Mouse (Mus musculus) kidney, embryonic 16.5 days (tissue): ENCODE results near the gene Ctnnd2. TPM values are rescaled to one million over a fixed set of nuclear protein-coding genes. Genes with fewer than 3 reads are reported as not detected.
A peak's percentile ranks its signal among the peaks of the same experiment; 100 is the strongest.

Experiments used
- ATAC-seq: fragments of 200-750 bp; cut with Nextera tagmentation; 2 replicates; pipeline ENCODE4 v1.8.0; 2017; ENCODE audit warnings: moderate TSS enrichment; ENCODE audit not compliant: low FRiP score, low TSS enrichment
- H3K27ac ChIP-seq: fragments of 300-500 bp; sonication (generic); 2 replicates; pipeline ENCODE4 v1.5.1; 2014; ENCODE audit warnings: low read length
- H3K27me3 ChIP-seq: fragments of 300-500 bp; sonication (generic); 2 replicates; pipeline ENCODE4 v1.6.1; 2014; ENCODE audit warnings: low read length, control low read depth, mixed read lengths; ENCODE audit not compliant: insufficient read depth
- H3K36me3 ChIP-seq: fragments of 300-500 bp; sonication (generic); 2 replicates; pipeline ENCODE4 v1.6.1; 2014; ENCODE audit warnings: low read length, control low read depth, mixed read lengths; ENCODE audit not compliant: insufficient read depth
- H3K4me1 ChIP-seq: fragments of 300-500 bp; sonication (generic); 2 replicates; pipeline ENCODE4 v1.6.1; 2014; ENCODE audit warnings: low read length, control low read depth, mixed read lengths; ENCODE audit not compliant: insufficient read depth
- H3K4me2 ChIP-seq: fragments of 300-500 bp; sonication (generic); replicated peaks from 2 replicates; pipeline ENCODE4 v1.6.1; 2014; ENCODE audit warnings: low read depth, low read length
- H3K4me3 ChIP-seq: fragments of 300-500 bp; sonication (generic); 2 replicates; pipeline ENCODE4 v1.5.1; 2014; ENCODE audit warnings: mild to moderate bottlenecking, low read length
- H3K9ac ChIP-seq: fragments of 300-500 bp; sonication (generic); replicated peaks from 2 replicates; pipeline ENCODE4 v1.6.1; 2014; ENCODE audit warnings: low read length
- H3K9me3 ChIP-seq: fragments of 300-500 bp; sonication (generic); 2 replicates; pipeline ENCODE4 v1.6.1; 2016; ENCODE audit warnings: low read length, control low read depth
- WGBS: fragments of 180-500 bp; shearing (Covaris S2); extraction: QIAGEN DNeasy Blood & Tissue Kit; methylation state at CpG from one replicate; pipeline ENCODE4 v1.1.7; 2014; 5-methylcytosine and 5-hydroxymethylcytosine counted together
- polyA plus RNA-seq: library from polyadenylated mRNA; unstranded; fragments of >200 nt; fragmentation: Nextera tagmentation; extraction: Ambion mirVana; gene quantifications from 2 replicates; pipeline ENCODE4 v1.2.1, GENCODE M21; 2015

The Ctnnd2 gene
- polyA plus RNA-seq, 1 experiment from 2014 or later, result 3.6 TPM

DNA sequence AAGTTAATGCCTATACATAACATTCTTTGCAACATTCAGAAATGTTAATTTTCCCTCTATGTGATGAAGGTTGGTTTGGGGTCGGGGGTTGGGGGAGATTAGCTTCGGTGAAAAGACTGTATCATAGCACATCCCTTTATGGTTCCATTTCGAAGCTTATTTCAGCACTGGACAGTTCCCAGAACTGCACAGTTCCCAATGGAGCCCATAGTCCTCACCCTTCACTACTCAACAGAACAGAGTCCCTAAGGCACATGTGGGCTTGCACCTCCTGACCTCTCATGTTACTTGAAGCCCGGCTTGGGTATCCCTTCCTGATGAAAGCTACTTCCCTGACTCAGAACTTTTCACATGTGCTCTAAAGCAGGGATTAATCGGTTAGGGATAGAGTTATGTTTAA, 753.4 kb downstream of the Ctnnd2 start:
- no peaks in the 10 kb centered on the region for H3K9me3 ChIP-seq
- no peak overlapping the region for H3K9ac ChIP-seq
- no peak overlapping the region for H3K4me2 ChIP-seq
- H3K36me3 ChIP-seq, result no peaks in the 10 kb centered on the region
- H3K4me1 ChIP-seq, result no peaks in the 10 kb centered on the region
- H3K27ac ChIP-seq, result no peak overlapping the region
- no peak overlapping the region for H3K4me3 ChIP-seq
- H3K27me3 ChIP-seq, result no peaks in the 10 kb centered on the region
- 59% methylated on average over 5 of the region's 5 CpGs for WGBS
- ATAC-seq, result peak; percentile 78; the same call in 1 of the 2 replicates

DNA sequence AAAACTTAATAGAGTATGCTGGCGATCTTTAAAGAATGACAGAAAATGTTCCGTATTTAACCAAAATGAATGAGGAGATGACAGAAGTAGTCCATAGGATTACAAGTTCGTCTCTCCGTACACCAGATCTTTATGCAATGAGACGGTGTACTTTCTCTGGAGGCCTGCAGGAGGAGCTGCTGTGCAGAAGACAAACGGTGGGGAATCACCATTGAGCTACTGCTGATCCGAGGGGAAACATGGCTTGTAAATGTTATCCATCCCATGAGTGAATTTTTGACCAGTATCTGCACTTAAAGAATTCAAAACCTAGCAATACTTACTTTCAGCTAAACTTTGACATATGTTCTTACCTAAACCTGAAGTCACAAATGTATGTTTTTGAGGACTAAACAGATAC, 755.2 kb downstream of the Ctnnd2 start:
- Histone ChIP-seq H3K4me2 (no peak overlapping the region), H3K4me3 (no peak overlapping the region), H3K9me3 (no peaks in the 10 kb centered on the region), H3K36me3 (no peaks in the 10 kb centered on the region), H3K4me1 (no peaks in the 10 kb centered on the region), H3K9ac (no peak overlapping the region), H3K27ac (no peak overlapping the region), H3K27me3 (no peaks in the 10 kb centered on the region)
- WGBS, result 53% methylated on average over 7 of the region's 7 CpGs
- ATAC-seq, result no peak

DNA sequence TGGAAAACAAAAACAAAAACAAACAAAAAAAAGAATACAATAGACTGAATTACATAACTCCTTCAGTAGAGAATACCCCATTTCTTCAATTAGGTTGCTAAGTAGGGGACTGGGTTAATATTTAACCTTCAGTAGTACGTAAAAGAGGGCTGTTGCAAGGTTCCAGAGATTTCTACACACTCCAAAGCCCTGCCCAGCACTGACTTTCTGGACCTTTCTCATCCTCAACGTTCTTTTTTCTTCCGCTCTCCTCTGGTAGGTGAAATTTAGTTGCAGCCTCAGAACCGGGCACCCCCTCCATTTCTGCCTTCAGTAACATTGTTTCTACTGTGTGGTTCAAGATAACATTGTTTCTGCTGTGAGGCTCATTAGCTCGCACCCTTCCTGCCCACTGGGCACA, 759.5 kb downstream of the Ctnnd2 start:
- no peak overlapping the region for H3K9ac ChIP-seq
- no peak overlapping the region for H3K4me3 ChIP-seq
- ATAC-seq, result no peak
- H3K36me3 ChIP-seq, result no peaks in the 10 kb centered on the region
- 84% methylated on average over 5 of the region's 5 CpGs for WGBS
- H3K9me3 ChIP-seq, result no peaks in the 10 kb centered on the region
- no peak overlapping the region for H3K27ac ChIP-seq
- no peak overlapping the region for H3K4me2 ChIP-seq
- H3K4me1 ChIP-seq, result no peaks in the 10 kb centered on the region
- H3K27me3 ChIP-seq, result no peaks in the 10 kb centered on the region

DNA sequence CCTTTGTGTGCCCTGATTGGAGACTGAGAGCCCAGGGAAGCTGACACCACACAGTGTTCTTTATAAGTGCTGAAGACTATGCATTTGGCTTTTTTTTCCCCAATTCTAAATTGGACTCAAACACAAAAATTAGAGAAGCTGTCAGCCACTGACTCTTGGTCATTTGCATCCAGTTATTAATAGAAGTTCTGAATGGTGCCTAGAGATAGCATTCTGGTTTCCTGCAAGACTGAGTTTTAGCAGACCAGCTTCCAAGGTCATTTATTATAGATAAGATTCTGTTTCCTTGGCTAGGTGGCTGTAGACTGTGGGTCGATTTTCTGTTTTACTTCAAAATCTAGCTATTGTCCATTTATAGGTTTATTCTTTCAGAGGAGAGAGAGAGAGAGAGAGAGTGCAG, 773.5 kb downstream of the Ctnnd2 start:
- WGBS, result 54% methylated on average over 1 of the region's 1 CpGs

DNA sequence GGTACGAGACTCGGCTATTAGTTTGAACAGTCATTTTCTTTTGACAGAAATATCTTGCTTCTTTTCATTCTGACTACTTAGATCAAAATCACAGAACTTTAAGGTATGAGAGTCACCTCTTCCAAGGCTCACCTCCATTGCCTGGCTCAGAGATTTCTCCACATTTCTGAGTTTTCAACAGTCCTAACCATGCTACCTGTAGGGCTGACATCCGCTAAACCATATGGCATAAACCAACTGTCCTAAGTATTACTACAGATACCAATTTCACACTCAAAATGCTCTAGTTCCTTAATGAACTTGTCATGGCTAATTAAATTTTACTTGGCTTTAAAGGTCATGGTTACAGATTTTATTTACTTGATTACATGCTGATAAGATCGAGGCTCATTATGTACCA, 786.1 kb downstream of the Ctnnd2 start:
- no peaks in the 10 kb centered on the region for H3K36me3 ChIP-seq
- H3K9ac ChIP-seq, result no peak overlapping the region
- H3K9me3 ChIP-seq, result no peaks in the 10 kb centered on the region
- no peak overlapping the region for H3K4me2 ChIP-seq
- no peaks in the 10 kb centered on the region for H3K4me1 ChIP-seq
- no peak for ATAC-seq
- H3K27me3 ChIP-seq, result no peaks in the 10 kb centered on the region
- WGBS, result 85% methylated on average over 4 of the region's 4 CpGs
- no peak overlapping the region for H3K4me3 ChIP-seq
- H3K27ac ChIP-seq, result no peak overlapping the region

More for the DNA sequence above, 773.5 kb downstream of the Ctnnd2 start:
- H3K27ac ChIP-seq, result no peak overlapping the region
- no peaks in the 10 kb centered on the region for H3K27me3 ChIP-seq
- no peaks in the 10 kb centered on the region for H3K9me3 ChIP-seq
- H3K4me3 ChIP-seq, result no peak overlapping the region
- H3K4me1 ChIP-seq, result no peaks in the 10 kb centered on the region
- H3K36me3 ChIP-seq, result no peaks in the 10 kb centered on the region
- H3K4me2 ChIP-seq, result no peak overlapping the region
- H3K9ac ChIP-seq, result no peak overlapping the region
- no peak for ATAC-seq

DNA sequence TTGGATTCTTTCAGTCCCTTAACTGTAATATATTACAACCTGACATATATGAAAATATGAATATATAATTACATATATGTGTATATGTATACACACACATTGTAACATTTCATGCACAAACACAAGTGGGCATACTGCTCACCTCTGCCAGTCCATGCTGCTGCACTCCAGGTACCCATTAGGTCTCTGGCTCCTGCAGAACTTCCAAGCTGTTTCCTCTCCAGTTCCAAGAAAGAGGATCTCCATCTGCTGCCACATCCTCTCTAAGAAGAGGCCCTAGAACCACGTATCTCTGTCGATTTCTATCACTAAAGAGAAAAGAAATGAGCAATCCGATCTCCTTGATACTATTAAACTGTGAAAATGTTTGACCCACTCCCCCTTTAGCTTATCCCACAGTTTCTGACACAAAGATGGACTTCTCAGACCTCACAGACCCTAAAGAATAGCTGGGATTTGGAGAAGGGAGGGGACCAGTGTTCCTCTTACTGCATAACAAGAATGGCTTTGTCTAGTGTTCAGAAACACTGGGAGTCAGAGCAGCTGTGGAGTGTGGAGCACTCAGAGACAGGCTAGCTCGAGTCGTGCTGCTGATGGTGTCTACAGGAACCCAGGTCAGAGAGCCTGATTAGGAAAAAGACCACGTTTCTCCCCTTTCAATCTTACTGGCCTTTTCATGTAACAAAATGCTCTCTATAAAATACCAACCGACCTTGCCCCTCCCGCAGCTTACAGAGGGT, 790.2 kb downstream of the Ctnnd2 start:
- no peak for ATAC-seq
- H3K27ac ChIP-seq, result no peak overlapping the region
- no peaks in the 10 kb centered on the region for H3K36me3 ChIP-seq
- no peaks in the 10 kb centered on the region for H3K27me3 ChIP-seq
- WGBS, result 68% methylated on average over 8 of the region's 8 CpGs
- no peak overlapping the region for H3K4me2 ChIP-seq
- no peaks in the 10 kb centered on the region; the same call in 1 of the 2 replicates for H3K4me1 ChIP-seq
- H3K9ac ChIP-seq, result no peak overlapping the region
- no peak overlapping the region for H3K4me3 ChIP-seq
- H3K9me3 ChIP-seq, result no peaks in the 10 kb centered on the region

DNA sequence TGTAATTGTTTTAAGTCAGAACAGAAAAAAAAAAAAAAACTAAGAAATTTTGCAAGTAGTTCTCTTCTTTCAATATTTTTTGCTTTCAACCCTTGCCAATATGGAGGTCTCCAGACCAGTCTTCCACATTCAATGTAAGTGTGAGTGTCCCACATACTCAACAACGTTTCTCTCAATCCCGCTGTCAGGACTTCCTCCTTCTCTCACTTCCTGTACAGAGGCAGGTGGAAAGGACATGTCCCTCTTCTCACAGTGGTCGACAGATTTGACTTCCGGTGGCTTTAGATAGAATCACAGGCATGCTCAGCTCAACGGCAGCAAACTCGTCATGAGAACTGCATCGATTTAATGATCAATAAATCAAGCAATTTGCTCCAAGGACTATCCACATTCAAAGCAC, 791.7 kb downstream of the Ctnnd2 start:
- Histone ChIP-seq H3K36me3 (no peaks in the 10 kb centered on the region), H3K9me3 (no peaks in the 10 kb centered on the region), H3K27ac (no peak overlapping the region), H3K9ac (no peak overlapping the region), H3K4me3 (no peak overlapping the region), H3K4me1 (no peaks in the 10 kb centered on the region; the same call in 1 of the 2 replicates), H3K27me3 (no peaks in the 10 kb centered on the region), H3K4me2 (no peak overlapping the region)
- no peak for ATAC-seq
- 50% methylated on average over 7 of the region's 7 CpGs for WGBS

DNA sequence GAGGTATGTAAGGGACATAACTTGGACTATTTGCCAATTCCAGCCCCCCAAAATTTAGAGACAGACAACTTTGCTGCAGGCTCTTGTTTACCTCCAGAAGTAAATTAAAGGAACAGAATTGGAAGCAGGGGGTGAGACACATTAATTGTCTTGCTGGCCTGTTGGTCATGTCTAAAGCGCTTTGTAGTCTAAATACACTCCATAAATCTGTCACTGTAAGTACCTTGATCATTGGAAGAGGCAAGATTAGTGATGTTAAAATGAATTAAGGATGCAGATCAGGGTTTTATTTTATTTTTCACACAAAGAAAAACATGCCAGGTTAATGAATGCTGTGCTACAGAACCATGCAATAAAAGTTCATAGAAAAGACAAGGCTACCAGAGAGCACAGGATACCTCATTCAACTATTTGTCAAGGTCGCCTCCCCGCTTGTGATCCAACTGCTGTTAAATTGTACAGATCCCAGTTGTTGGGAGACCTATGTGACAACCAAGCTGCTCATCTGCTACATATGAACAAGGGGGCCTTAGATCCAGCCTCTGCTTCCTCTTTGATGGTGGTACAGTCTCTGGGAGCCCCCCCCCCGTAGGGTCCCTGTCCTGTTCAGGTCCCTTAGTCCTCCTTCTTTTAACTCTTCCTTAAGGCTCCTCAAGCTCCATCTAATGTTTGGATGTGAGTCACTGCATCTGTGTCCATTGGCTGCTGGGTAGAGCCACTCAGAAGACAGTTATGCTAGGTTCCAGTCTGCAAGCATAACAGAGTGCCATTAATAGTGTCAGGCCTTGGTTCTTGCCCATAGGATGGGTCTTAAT, 792.7 kb downstream of the Ctnnd2 start:
- Histone ChIP-seq H3K27me3 (no peaks in the 10 kb centered on the region), H3K9me3 (no peaks in the 10 kb centered on the region), H3K36me3 (no peaks in the 10 kb centered on the region), H3K4me2 (no peak overlapping the region), H3K9ac (no peak overlapping the region), H3K27ac (no peak overlapping the region), H3K4me3 (no peak overlapping the region), H3K4me1 (no peaks in the 10 kb centered on the region; the same call in 1 of the 2 replicates)
- peak; percentile 59 for ATAC-seq
- WGBS, result 35% methylated on average over 4 of the region's 4 CpGs

DNA sequence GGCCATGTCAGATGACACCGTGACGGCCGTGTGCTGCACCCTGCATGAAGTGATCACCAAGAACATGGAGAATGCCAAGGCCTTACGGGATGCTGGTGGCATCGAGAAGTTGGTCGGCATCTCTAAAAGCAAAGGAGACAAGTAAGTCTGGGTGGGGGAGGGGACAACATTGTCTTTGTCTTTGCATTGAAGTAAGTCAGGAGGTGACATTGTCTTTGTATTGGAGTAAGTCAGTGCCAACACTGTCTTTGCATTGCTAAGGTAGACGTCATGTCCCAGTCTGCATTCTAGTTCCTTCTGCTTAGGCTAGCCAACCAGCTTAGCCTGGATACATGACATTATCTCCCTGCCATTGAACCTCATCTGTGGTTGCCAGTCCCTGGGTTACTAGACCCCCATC, 794.4 kb downstream of the Ctnnd2 start:
- WGBS, result 95% methylated on average over 7 of the region's 7 CpGs
- H3K9ac ChIP-seq, result no peak overlapping the region

DNA sequence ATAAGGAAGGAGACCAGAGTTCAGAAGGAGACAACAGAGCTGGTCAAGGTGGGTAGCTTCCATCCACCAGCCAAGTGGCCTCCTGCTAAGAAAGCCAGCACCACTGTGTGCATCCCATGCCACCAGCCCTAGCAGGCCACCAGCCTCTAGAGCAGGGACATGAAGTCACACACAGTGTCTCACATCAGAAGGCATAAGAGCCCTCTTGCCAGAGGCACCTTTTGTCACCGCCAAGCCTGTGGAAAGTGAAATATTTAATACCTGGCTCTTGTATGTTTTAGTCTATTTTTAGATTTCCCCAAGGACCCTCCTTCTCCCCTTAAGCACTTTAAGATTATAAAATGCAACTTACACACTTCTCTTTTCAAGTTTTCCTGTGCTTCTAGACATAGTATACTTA, 802.0 kb downstream of the Ctnnd2 start:
- WGBS, result 76% methylated on average over 1 of the region's 1 CpGs
- ATAC-seq, result no peak
- no peaks in the 10 kb centered on the region for H3K36me3 ChIP-seq

More for the DNA sequence above, 794.4 kb downstream of the Ctnnd2 start:
- Histone ChIP-seq H3K4me1 (no peaks in the 10 kb centered on the region; the same call in 1 of the 2 replicates), H3K36me3 (no peaks in the 10 kb centered on the region), H3K4me3 (no peak overlapping the region), H3K27me3 (no peaks in the 10 kb centered on the region), H3K9me3 (no peaks in the 10 kb centered on the region), H3K27ac (no peak overlapping the region), H3K4me2 (no peak overlapping the region)
- no peak for ATAC-seq

More for the DNA sequence above, 802.0 kb downstream of the Ctnnd2 start:
- Histone ChIP-seq H3K9me3 (0 out of 2 replicates have a peak, but pooled peaks cover 3% of the 10 kb centered on the region), H3K4me1 (peaks cover 4% of the 10 kb centered on the region; the same call in 1 of the 2 replicates), H3K4me2 (no peak overlapping the region), H3K27ac (no peak overlapping the region), H3K4me3 (no peak overlapping the region), H3K27me3 (no peaks in the 10 kb centered on the region), H3K9ac (no peak overlapping the region)
